ENCODE assay signal across 35 mouse cellular contexts in genomic region chr6:5234563-5234962, GRCm38 (mm10). TPM values are rescaled to one million over a fixed set of nuclear protein-coding genes. Genes with fewer than 3 reads are reported as not detected.
"Had no signal": no experiment of that assay in that cellular context is flagged by ENCODE, and none has a peak within 500 bp of the region (broad histone marks: within the 10 kb centered on the region; RNA-seq: fewer than 3 reads in every experiment).

No protein-coding gene starts in this region.

- ATAC-seq: hindbrain, embryonic 16.5 days; inflammation-experienced regulatory T-cells, adult 6 months; intestine, embryonic 15.5 days; intestine, postnatal 0 days had no signal

- DNase-seq: gastrocnemius, postnatal 14 days; gastrocnemius, postnatal 36 days; heart, adult 18-20 months; heart, postnatal 10 days; heart, postnatal 4 days; kidney, adult 18-20 months; kidney, adult 8-10 months; kidney, postnatal 10 days; kidney, postnatal 25 days; layer of hippocampus, adult 9-11 months; liver had no signal

- H3K9me3 ChIP-seq: heart, embryonic 10.5 days; heart, embryonic 12.5 days; hindbrain, embryonic 10.5 days; hindbrain, embryonic 12.5 days; intestine, embryonic 15.5 days; limb, embryonic 10.5 days; limb, embryonic 12.5 days had no signal

- H3K4me2 ChIP-seq: heart, embryonic 12.5 days; hindbrain, embryonic 12.5 days; hindbrain, embryonic 14.5 days; intestine, embryonic 15.5 days; limb, embryonic 12.5 days; liver, embryonic 11.5 days had no signal

- H3K4me3 ChIP-seq: heart, embryonic 10.5 days; heart, embryonic 12.5 days; hindbrain, embryonic 10.5 days; hindbrain, embryonic 12.5 days; intestine, embryonic 15.5 days; left cerebral cortex, adult 2 months; limb, embryonic 10.5 days; limb, embryonic 12.5 days had no signal

- H3K27me3 ChIP-seq: heart, embryonic 12.5 days; hindbrain, embryonic 12.5 days; intestine, embryonic 15.5 days; limb, embryonic 12.5 days had no signal

- H3K9ac ChIP-seq: heart, embryonic 12.5 days; hindbrain, embryonic 12.5 days; hindbrain, embryonic 14.5 days; intestine, embryonic 15.5 days; limb, embryonic 12.5 days had no signal

- H3K27ac ChIP-seq: heart, embryonic 10.5 days; hindbrain, embryonic 10.5 days; hindbrain, embryonic 12.5 days; hindbrain, embryonic 14.5 days; intestine, embryonic 15.5 days; left cerebral cortex, adult 2 months; limb, embryonic 10.5 days; limb, embryonic 12.5 days had no signal

- H3K36me3 ChIP-seq: hindbrain, embryonic 10.5 days; hindbrain, embryonic 12.5 days; intestine, embryonic 15.5 days; limb, embryonic 10.5 days; limb, embryonic 12.5 days had no signal

- H3K4me1 ChIP-seq: heart, embryonic 10.5 days; heart, embryonic 12.5 days; hindbrain, embryonic 10.5 days; hindbrain, embryonic 12.5 days; intestine, embryonic 15.5 days; limb, embryonic 10.5 days; limb, embryonic 12.5 days had no signal

RNA-seq across cellular contexts. Expression of gene Pon1, which starts 40.8 kb away (rescaled TPM):
- total RNA-seq: gastrocnemius, postnatal 14 days; heart, adult 8-10 months; heart, postnatal 25 days; heart, postnatal 4 days; layer of hippocampus, adult 18-20 months; layer of hippocampus, adult 8-10 months; layer of hippocampus, postnatal 25 days; left cerebral cortex, adult 2 months; left cerebral cortex, postnatal 14 days; left cerebral cortex, postnatal 36 days had no signal
- polyA plus RNA-seq: heart, embryonic 12.5 days; heart, embryonic 14.5 days; heart, embryonic 16.5 days; hindbrain, embryonic 10.5 days; hindbrain, embryonic 12.5 days; inflammation-experienced regulatory T-cells, adult 6 months; intestine, embryonic 15.5 days; intestine, postnatal 0 days; kidney, embryonic 14.5 days; limb, embryonic 10.5 days; limb, embryonic 12.5 days; limb, embryonic 14.5 days had no signal
